Mouse (Mus musculus) ES-Bruce4 (cell line): ENCODE measurements around the gene Zbtb20.

Experiments used
- CTCF ChIP-seq: IDR thresholded peaks from one replicate; pipeline ENCODE4 v1.8.1; 2011; ENCODE audit warnings: low read depth, low read length
- EP300 ChIP-seq: IDR thresholded peaks from 2 replicates; pipeline ENCODE4 v1.6.1; 2011; ENCODE audit warnings: low read depth, low read length; ENCODE audit not compliant: insufficient read depth
- POLR2A ChIP-seq: IDR thresholded peaks from one replicate; pipeline ENCODE4 v1.8.1; 2011; ENCODE audit warnings: low read length; ENCODE audit not compliant: insufficient read depth

DNA sequence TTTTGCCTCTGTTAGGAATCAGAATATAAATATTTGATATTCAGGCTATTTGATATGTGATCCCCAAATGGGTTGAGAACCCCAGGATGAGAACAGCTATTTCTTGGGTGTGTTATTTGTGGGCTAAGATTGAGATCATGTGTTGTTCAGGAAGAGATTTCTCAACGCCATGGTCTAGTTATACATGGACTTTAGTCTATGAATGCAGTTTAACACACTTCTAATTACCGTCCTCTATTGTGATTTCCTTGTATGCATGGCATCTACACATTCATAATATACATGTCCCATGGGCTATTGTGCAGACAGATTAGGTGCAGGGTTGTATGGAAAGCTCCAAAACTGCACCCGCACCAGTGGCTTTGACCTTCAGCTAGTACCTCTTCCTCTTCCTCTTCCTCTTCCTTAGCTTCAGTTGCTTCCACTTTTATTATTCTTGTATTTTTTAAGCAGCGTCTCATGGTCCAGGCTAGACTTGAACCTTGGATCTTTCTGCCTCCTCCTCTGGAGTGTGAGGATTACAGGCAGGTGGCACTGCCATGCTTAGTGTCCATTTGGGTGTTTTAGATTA lies 711.3 kb downstream of the Zbtb20 start:
- TF ChIP-seq POLR2A (no peak), EP300 (no peak), CTCF (no peak)
